Mouse (Mus musculus) heart, postnatal 36 days (tissue): ENCODE results near the gene Hemgn. TPM values are rescaled to one million over a fixed set of nuclear protein-coding genes. Genes with fewer than 3 reads are reported as not detected.

Experiments used
- DNase-seq, 2 experiments: peaks; one replicate each; pipeline ENCODE4 v3.0.0; 2021 to 2022
- intact Hi-C: fragments of 180-260 bp; cut with DNase I; formaldehyde crosslinking; loops from one replicate; pipeline ENCODE4 v1.15.1; 2025
- total RNA-seq, 2 experiments: library from RNA; stranded (reverse); gene quantifications; 2 replicates each; pipeline ENCODE4 v1.2.3; 2021

The Hemgn gene
- under 1 TPM in 1 of 2 experiments, not detected in 1; 0.19 TPM for total RNA-seq

GRCm38 (mm10) chr4:46413406-46413805, at the start of gene Hemgn:
Gene Hemgn, minus strand, starts transcription at chr4:46413506.
- DNase-seq, result no peak
- intact Hi-C loops, result no loop called here

- no peak for DNase-seq
- intact Hi-C loops, result no loop called here
Measured at GRCm38 (mm10) chr4:46458411-46458810, 45.1 kb upstream of the Hemgn start.

GRCm38 (mm10) chr4:46457186-46457585, 43.9 kb upstream of the Hemgn start:
- intact Hi-C loops, result no loop called here
- no peak for DNase-seq

GRCm38 (mm10) chr4:46456762-46457161, 43.5 kb upstream of the Hemgn start:
- intact Hi-C loops, result no loop called here
- no peak for DNase-seq

- DNase-seq, result no peak
- intact Hi-C loops, result loop anchor here (5.0 kb wide), 1 partner anchor 252 kb away; no protein-coding TSS in a partner anchor
Measured at GRCm38 (mm10) chr4:46454097-46454864, 41.0 kb upstream of the Hemgn start.

- DNase-seq, result no peak
- intact Hi-C loops, result loop anchor here (2.0 to 5.0 kb wide), 2 partner anchors 32 to 251 kb away; no protein-coding TSS in a partner anchor
Measured at GRCm38 (mm10) chr4:46452855-46453719, 39.8 kb upstream of the Hemgn start.

- DNase-seq, result peak; percentile 50 to 61
- intact Hi-C loops, result loop anchor here (2.0 to 5.0 kb wide), 2 partner anchors 32 to 250 kb away; no protein-coding TSS in a partner anchor
Measured at GRCm38 (mm10) chr4:46452481-46452850, 39.2 kb upstream of the Hemgn start.

- peak; percentile 74 to 88 for DNase-seq
- intact Hi-C loops, result loop anchor here (2.0 to 5.0 kb wide), 3 partner anchors 33 to 250 kb away; no protein-coding TSS in a partner anchor
Measured at GRCm38 (mm10) chr4:46451758-46452480, 38.6 kb upstream of the Hemgn start.

GRCm38 (mm10) chr4:46451240-46451757, 38.0 kb upstream of the Hemgn start:
- intact Hi-C loops, result loop anchor here (2.0 to 5.0 kb wide), 2 partner anchors 60 to 249 kb away; no protein-coding TSS in a partner anchor
- peak; percentile 78 to 90 for DNase-seq

- intact Hi-C loops, result loop anchor here (2.0 to 5.0 kb wide), 2 partner anchors 60 to 248 kb away; no protein-coding TSS in a partner anchor
- DNase-seq, result peak; percentile 95 to 96
Measured at GRCm38 (mm10) chr4:46450519-46451131, 37.3 kb upstream of the Hemgn start, which contains the start of gene Anp32b. Gene Anp32b, plus strand, starts transcription at chr4:46450902.

GRCm38 (mm10) chr4:46450020-46450518, 36.8 kb upstream of the Hemgn start:
- DNase-seq, result no peak
- intact Hi-C loops, result loop anchor here (2.0 to 5.0 kb wide), 2 partner anchors 59 to 248 kb away; no protein-coding TSS in a partner anchor

- intact Hi-C loops, result no loop called here
- no peak for DNase-seq
Measured at GRCm38 (mm10) chr4:46448886-46449285, 35.6 kb upstream of the Hemgn start.

GRCm38 (mm10) chr4:46447461-46447860, 34.2 kb upstream of the Hemgn start:
- DNase-seq, result no peak
- intact Hi-C loops, result no loop called here

GRCm38 (mm10) chr4:46445237-46445945, 32.1 kb upstream of the Hemgn start:
- no peak for DNase-seq
- intact Hi-C loops, result no loop called here

- no peak for DNase-seq
- intact Hi-C loops, result no loop called here
Measured at GRCm38 (mm10) chr4:46442501-46442900, 29.2 kb upstream of the Hemgn start.

- DNase-seq, result no peak
- intact Hi-C loops, result no loop called here
Measured at GRCm38 (mm10) chr4:46432339-46433036, 19.2 kb upstream of the Hemgn start.

- intact Hi-C loops, result no loop called here
- no peak for DNase-seq
Measured at GRCm38 (mm10) chr4:46428903-46429499, 15.7 kb upstream of the Hemgn start.

- no peak for DNase-seq
- intact Hi-C loops, result no loop called here
Measured at GRCm38 (mm10) chr4:46422625-46423024, 9.3 kb upstream of the Hemgn start.
